Mouse (Mus musculus): ENCODE measurements at regions not wholly inside any gene's neighbourhood (a gene's known extent, or its start where the extent isn't known, plus 50 kb on each side); places are given as distances from the start of the nearest gene placed in this dataset.

DNA sequence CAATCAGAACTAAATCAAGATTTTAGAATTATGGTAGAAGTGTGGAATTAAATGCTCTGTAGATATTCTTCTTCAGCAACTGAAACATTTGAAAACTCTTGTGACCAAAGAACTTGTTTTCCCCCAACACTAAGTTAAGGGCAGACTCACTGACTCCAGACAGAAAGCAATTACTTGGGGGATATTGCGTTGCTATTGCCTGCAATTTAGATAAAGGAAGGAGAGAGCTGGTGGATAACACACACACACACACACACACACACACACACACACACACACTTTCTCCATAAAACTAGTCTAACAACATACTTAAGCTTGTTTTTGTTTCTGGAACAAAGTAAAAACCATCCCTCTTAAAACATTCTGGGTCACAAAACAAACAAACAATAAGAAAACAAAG is 198.5 kb upstream of the Nr2f2 start:
- no peak for DNase-seq

GRCm38 (mm10) chr7:70548936-70549450 is 182.5 kb upstream of the Nr2f2 start:
- DNase-seq: peak; percentile 32

- DNase-seq: peak; percentile 61
Observed at GRCm38 (mm10) chr7:70541881-70542665, 175.5 kb upstream of the Nr2f2 start.

DNA sequence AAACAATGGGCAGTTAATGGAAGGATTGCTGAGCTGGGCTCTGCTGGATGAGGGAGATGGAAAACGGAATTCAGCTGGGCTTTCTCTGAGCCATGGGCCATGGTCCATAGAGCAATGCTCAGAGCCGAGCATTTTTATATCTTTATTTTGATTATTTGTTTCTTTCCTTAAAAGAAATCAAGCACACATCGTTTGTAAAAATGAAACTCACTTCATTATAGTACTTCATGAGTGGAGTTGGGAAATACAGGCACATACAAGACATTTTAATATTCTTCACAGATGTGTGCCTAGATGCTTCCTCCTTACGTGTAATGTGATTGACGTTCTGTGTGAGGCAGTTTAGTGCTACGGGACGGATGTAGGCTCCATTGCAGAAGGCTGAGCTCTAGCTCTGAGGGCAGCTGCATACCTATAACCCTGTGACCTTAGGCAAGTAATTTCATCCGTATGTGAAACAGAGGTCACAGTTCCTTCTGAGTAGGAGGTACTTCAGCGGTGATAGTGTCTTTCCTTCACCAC is 172.6 kb upstream of the Nr2f2 start:
- DNase-seq: no peak

GRCm38 (mm10) chr7:70536046-70536445 is 169.5 kb upstream of the Nr2f2 start:
- peak; percentile 20 for DNase-seq

- DNase-seq: no peak
Observed at GRCm38 (mm10) chr7:70533552-70533951, 167.0 kb upstream of the Nr2f2 start.

GRCm38 (mm10) chr7:70527921-70528320 is 161.4 kb upstream of the Nr2f2 start:
- no peak for DNase-seq

- no peak for DNase-seq
Observed at GRCm38 (mm10) chr7:70525372-70525771, 158.8 kb upstream of the Nr2f2 start.

GRCm38 (mm10) chr7:70524744-70525143 is 158.2 kb upstream of the Nr2f2 start:
- no peak for DNase-seq

GRCm38 (mm10) chr7:70524251-70524650 is 157.7 kb upstream of the Nr2f2 start:
- no peak for DNase-seq

GRCm38 (mm10) chr7:70516741-70517140 is 150.2 kb upstream of the Nr2f2 start:
- DNase-seq: no peak

DNA sequence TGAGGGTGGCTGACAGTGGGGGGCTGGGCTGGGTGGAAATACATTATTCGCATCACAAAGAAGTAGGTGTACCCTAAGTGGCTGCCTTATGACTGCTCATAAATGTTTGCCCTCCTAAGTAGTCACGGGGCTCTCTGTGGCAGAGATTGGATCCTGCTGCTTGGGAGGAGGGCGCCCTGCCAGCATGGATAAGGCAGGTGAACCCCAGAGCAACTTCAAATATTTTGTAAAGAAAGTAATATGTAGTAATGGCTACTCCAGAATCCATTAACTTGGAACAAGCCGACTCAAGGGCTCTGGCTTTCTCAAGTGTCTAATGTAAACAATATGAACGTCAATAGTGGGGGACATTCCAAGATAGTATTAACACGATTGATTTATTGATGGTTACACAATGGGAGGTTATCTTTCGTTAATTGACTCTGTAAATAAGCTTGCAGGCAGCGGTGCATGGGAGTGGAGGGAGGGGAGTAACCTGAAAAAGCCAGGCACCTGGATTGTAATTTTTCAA is 148.9 kb upstream of the Nr2f2 start:
- DNase-seq: peak; percentile 40

DNA sequence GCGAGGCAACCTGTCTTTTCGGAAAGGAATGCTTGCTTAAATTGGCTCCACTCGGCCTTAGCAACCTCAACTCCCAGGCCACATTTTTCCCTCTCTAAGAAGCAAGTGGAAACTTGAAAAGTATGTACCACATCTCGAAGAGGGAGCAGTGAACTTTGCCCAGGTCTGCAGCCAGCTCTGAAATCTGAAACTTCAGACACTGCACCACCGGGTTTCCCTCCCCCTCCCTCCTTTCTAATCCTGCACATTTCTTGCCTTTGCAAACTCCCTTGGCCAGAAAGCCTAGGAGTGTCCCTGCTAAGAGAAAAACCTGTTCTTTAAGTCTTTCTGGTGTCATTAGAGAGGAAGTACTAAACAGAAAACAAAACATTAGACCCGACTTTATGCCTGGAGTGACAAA is 148.1 kb upstream of the Nr2f2 start:
- peak; percentile 81 for DNase-seq

- peak; percentile 14 for DNase-seq
Observed at GRCm38 (mm10) chr7:70512354-70512753, 145.8 kb upstream of the Nr2f2 start.

DNA sequence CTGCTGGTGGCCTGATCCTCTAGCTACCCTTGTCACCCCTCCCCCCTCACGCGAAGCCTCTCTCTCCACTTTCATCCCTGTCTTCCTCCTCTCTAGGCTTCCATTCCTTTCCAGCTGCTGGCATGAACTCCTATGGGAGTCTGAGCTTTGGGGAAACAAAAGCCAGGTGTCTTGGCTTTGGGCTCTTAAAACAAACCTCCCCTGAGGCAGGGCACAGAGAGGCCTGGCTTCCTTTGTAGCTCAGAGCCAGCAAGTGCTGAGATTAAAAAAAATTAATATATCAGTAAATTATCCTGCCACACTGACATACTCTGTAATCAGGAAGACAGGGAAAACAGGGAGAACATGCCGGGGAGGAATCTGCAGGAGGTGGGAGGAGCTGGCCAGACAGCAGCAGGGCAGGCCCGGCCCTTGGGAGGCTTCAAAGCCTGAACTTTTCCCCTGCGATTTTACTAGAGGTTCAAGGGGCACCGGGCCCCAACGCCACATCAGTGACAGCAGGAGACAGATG is 139.2 kb upstream of the Nr2f2 start:
- DNase-seq: peak; percentile 87

GRCm38 (mm10) chr7:70501821-70502220 is 135.3 kb upstream of the Nr2f2 start:
- peak; percentile 67 for DNase-seq

DNA sequence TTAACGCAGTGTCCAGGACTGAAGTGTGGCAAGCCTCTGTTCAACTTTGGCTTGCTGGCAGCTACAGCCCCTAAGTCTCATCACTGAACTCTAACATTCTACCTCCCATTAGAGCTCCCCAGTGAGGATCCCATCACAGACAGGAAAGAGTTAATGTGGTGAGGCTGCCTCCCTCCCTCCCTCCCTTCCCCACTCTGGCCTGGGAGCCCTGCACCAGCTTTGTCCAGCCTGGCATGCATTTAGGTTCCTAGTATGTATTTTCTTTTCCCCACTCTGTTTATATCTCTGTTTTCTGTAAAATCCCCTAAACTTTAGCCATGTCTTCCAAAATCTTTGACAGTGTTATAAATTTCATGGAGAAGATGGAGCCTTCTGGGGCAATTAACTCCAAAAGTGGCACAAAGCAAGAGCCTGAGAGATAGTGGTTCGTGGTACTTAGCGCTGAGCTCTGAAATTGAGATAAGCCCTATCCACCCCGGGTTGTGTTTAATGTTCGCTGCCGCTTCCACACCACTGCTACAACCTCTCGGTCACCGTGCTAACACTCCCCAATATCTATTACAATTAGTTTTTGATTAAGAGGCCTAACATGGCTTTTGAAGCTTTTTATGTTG is 130.1 kb upstream of the Nr2f2 start:
- DNase-seq: no peak

- DNase-seq: no peak
Observed at GRCm38 (mm10) chr7:70484201-70484600, 117.7 kb upstream of the Nr2f2 start.

GRCm38 (mm10) chr7:70483536-70483935 is 117.0 kb upstream of the Nr2f2 start:
- DNase-seq: no peak

GRCm38 (mm10) chr7:70481880-70482279 is 115.3 kb upstream of the Nr2f2 start:
- no peak for DNase-seq

- DNase-seq: no peak
Observed at GRCm38 (mm10) chr7:70472786-70473185, 106.3 kb upstream of the Nr2f2 start.

DNA sequence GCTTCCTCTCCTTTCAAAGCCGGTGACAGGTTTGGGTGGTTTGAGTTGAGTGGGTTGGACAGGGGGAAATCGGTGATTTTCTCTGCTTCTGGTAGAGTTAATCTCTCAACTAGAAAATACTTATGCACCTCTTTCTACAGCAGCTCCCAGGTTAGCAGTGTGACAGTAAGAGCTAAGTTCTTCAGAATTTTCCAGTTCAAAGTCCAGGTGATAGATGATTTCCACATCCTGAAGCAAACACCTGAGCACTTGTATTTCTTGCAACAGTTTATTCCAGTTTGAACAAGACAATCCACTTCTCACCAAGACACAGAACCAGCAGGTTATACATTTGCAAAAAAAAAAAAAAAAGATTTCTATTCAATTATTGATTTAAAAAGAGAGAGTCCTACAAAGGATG is 104.0 kb upstream of the Nr2f2 start:
- DNase-seq: no peak

GRCm38 (mm10) chr7:70462131-70462530 is 95.6 kb upstream of the Nr2f2 start:
- DNase-seq: no peak

DNA sequence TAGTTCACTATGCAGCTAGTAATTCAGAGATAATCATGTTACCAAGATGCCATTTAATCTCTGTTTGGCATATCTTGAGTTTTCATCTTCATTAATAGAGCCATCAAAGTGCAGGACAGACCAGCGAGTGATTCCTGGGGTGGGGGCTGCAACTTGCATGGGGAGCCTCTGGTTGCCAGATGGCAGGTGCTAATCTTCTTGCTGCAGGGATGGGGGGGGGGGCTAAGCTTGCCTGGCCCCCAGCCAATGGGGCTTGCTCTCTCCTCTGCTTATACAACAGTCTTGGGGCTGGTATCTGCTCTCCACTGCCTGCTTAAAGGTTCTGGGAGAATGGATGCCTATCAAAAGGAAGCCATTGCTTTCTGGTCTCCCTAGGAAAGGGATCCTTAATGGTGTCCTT is 88.0 kb upstream of the Nr2f2 start:
- no peak for DNase-seq

Measured in kidney, adult 11 months (tissue).